Mouse (Mus musculus): ENCODE results near the gene Mfng. TPM values are rescaled to one million over a fixed set of nuclear protein-coding genes. Genes with fewer than 3 reads are reported as not detected.

Mfng gene
- polyA plus RNA-seq, 1 experiment from 2014 or later: 7.2 TPM

DNA sequence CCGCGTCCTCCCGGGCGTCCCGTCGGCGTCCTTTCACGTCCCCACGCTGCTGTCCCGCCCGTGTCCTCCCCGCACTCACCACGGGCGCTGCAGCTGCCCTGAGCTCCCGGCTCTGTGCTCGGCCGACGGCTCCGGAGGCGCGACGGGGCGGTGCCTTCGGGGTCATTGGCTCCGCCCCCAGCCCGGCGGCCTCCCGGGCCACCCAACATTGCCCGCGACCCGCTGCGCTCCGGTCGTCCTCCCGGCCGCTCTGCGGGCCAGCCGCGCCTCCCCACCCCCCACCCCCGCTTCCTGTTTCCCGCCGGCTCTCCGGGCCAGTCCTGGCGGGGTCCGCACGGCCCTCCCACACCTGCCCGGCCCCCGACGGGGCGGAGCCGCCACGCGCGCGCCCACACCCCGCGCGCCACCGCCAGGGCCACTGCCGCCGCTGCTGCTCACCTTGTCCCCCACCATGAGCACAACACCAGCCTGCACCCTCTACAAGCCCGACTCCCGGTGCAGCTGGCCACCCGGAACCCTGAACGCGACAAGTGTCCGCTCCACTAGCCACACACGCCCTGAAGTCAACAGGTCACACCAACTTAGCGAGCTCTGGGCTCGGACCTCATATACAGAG lies 29.6 kb upstream of the Mfng start, which contains the start of gene Card10:
TSS of gene Card10 (minus strand) at position 267 of the 616 bp plus-strand sequence.
- Histone ChIP-seq H3K4me1 (replicated peaks) (peaks cover 26% of the 10 kb centered on the region), H3K4me2 (peak within 1 kb of the TSS; percentile 73), H3K27me3 (peaks cover 69% of the 10 kb centered on the region), H3K4me3 (replicated peaks) (peak within 1 kb of the TSS; percentile 62), H3K9ac (peak within 1 kb of the TSS; percentile 65), H3K27ac (peak within 1 kb of the TSS; percentile 54; the same call in 1 of the 2 replicates), H3K36me3 (no peaks in the 10 kb centered on the region), H3K9me3 (replicated peaks) (no peaks in the 10 kb centered on the region)
- WGBS (ENCODE audit: insufficient replicate concordance): 2% methylated on average over 67 of the region's 70 CpGs
- peak; percentile 57 for ATAC-seq (ENCODE audit: low read depth)
- no peak for DNase-seq

DNA sequence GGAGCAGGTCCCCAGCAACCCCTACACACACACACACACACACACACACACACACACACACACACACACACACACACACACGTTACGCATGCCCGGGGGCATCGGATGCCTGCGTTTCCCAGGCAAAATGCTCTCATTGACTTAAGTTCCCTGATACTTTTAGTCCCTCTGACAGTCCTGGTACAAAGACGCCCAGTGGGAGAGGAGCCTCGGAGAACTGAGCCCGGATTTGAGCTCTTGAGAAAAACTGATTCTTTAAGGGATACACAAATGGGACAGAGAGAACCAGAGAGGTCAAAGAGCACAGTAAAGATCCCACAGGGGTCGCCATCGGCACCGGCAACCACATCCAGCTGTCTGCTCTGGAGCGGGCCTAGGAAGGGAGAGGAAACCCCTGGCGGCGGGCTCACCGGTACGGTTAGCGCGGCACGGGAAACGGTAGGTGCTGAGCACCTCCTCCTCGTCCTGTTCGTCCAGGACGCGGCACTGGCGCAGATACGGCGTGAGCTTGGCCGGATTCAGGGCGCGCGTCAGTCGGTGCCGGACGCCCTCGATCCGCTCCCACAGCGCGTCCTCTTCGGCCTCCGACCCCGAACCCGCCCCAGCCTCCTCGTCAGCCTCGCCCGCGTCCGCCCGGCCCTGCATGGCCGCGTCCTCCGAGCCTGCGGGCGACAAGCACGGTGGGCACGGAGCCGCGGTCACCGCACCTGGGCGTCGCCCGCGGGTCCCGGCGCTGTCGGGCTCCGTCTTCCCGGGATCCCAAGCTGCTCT lies 28.9 kb upstream of the Mfng start:
- Histone ChIP-seq H3K4me1 (replicated peaks) (peaks cover 26% of the 10 kb centered on the region), H3K4me3 (replicated peaks) (peak overlapping the region; percentile 62), H3K4me2 (peak overlapping the region; percentile 73), H3K9me3 (replicated peaks) (no peaks in the 10 kb centered on the region), H3K9ac (peak overlapping the region; percentile 65), H3K36me3 (no peaks in the 10 kb centered on the region), H3K27me3 (peaks cover 68% of the 10 kb centered on the region), H3K27ac (0 out of 2 replicates have a peak overlapping the region, but pooled peaks have one; percentile 18)
- 7% methylated on average over 64 of the region's 67 CpGs for WGBS (ENCODE audit: insufficient replicate concordance)
- ATAC-seq (ENCODE audit: low read depth) (0 out of 2 replicates have a peak, but pooled peaks have one; percentile 6), DNase-seq (no peak)

DNA sequence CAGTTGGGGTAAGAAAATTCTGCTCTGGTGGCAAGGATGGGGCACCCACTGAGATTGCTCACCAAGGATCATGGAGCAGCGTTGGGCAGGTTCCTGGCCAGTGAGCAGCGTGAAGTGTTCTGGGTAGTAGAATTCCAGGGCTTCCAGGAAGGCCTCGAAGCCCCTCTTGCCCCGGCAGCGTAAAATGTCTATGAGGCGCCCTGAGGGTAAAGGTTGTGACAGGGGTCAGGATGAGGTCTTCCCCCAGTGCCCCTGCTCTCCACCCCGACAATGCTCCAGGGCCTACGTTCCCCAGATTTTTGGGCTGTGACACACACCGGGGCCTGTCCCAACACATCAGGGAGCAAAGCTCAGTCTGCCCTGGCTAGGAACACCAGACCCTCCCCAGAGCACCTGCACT lies 28.3 kb upstream of the Mfng start:
- WGBS (ENCODE audit: insufficient replicate concordance): 69% methylated on average over 9 of the region's 9 CpGs
- no peaks in the 10 kb centered on the region for H3K36me3 ChIP-seq
- no peaks in the 10 kb centered on the region for H3K9me3 ChIP-seq (replicated peaks)
- peak overlapping the region; percentile 73 for H3K4me2 ChIP-seq
- no peak for DNase-seq
- 0 out of 2 replicates have a peak overlapping the region, but pooled peaks have one; percentile 65 for H3K9ac ChIP-seq
- peak overlapping the region; percentile 62; the same call in 1 of the 2 replicates for H3K4me3 ChIP-seq (replicated peaks)
- no peak overlapping the region for H3K27ac ChIP-seq
- H3K4me1 ChIP-seq (replicated peaks): peaks cover 26% of the 10 kb centered on the region
- no peak for ATAC-seq (ENCODE audit: low read depth)
- H3K27me3 ChIP-seq: peaks cover 65% of the 10 kb centered on the region

DNA sequence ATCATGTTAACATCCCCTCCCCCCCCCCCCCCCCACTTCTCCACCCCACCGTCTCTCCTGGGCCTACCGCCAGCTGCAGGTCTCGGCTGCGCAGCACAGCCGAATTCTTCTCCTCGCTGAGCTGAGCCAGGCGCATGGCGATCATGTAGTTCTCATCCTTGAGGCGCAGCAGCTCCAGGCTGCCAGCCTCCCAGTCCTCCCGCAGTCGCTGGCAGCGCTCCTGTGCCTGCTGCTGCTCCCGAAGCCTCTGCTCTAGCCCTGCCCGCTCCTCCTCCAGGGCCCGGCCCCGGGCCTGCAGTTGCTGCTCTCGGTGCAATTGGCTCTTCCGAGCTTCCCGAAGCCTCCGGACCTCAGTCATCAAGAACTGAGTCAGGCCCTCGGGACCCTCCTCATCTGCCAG lies 25.8 kb upstream of the Mfng start:
- Histone ChIP-seq H3K9ac (no peak overlapping the region), H3K36me3 (no peaks in the 10 kb centered on the region), H3K4me2 (no peak overlapping the region), H3K4me1 (replicated peaks) (peaks cover 22% of the 10 kb centered on the region), H3K27me3 (peaks cover 42% of the 10 kb centered on the region), H3K4me3 (replicated peaks) (no peak overlapping the region), H3K9me3 (replicated peaks) (no peaks in the 10 kb centered on the region), H3K27ac (no peak overlapping the region)
- WGBS (ENCODE audit: insufficient replicate concordance): 83% methylated on average over 21 of the region's 21 CpGs
- ATAC-seq (ENCODE audit: low read depth): no peak
- no peak for DNase-seq

DNA sequence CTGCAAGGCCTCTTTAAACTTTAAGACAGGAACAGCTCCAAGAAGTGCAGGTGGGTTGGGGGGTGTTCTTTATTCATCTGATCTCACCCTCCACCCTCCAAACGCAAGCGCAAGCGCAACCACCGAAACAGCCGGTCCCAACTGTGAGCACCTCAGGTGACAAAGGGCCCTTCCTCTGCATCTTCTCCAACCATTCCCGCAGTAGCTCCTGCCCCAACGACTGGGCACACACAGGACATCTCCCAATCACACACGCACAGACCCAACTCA lies 23.7 kb upstream of the Mfng start:
- H3K4me1 ChIP-seq (replicated peaks): peaks cover 1% of the 10 kb centered on the region; the same call in 1 of the 2 replicates
- no peak overlapping the region for H3K4me3 ChIP-seq (replicated peaks)
- peaks cover 22% of the 10 kb centered on the region for H3K27me3 ChIP-seq
- no peak overlapping the region for H3K4me2 ChIP-seq
- no peaks in the 10 kb centered on the region for H3K36me3 ChIP-seq
- ATAC-seq (ENCODE audit: low read depth) (no peak), DNase-seq (no peak)
- no peak overlapping the region for H3K9ac ChIP-seq
- H3K27ac ChIP-seq: no peak overlapping the region
- no peaks in the 10 kb centered on the region for H3K9me3 ChIP-seq (replicated peaks)
- WGBS (ENCODE audit: insufficient replicate concordance): 84% methylated on average over 8 of the region's 8 CpGs

DNA sequence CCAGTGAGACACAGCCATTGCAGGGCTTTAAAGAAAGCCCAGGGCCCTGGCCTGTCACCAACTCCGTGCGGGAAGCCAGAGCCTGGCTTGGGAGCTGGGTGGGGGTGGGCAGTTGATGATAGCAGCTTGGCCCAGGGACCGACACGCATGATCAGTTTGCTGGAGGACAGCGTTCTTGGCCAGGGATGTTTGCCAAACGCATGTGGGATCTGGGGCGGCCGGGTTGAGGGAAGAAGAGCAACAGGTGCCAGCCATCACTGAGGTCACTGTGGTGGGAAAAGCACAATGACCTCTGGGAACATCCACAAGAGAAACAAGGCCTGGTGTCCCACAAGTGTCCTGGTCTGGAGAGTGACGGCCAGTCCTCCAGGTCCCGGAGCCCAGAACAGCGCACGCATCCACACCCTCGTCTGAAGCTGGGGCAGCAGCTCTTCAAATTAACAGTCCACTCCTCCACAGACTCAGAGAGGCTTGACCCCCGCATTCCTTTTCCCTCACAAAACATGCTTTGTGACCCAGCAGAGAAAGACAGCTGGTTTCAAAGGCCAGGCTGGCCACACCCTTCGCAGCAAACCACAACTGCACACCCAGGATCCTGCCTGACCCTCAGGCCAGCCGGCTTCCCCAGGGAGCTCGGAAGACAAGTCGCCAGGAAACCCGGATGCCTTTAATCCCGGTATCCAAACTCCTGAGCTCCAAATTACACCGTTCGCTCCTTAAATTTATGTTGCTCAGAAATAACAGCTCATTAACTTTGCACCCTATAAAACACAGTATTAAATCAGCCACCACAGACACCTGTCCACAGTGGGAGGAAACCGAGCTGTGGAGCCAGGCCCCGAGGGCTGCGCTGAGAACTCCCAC lies 23.2 kb upstream of the Mfng start:
- peaks cover 16% of the 10 kb centered on the region for H3K27me3 ChIP-seq
- no peaks in the 10 kb centered on the region for H3K9me3 ChIP-seq (replicated peaks)
- H3K4me2 ChIP-seq: no peak overlapping the region
- H3K4me1 ChIP-seq (replicated peaks): no peaks in the 10 kb centered on the region
- no peaks in the 10 kb centered on the region for H3K36me3 ChIP-seq
- H3K27ac ChIP-seq: no peak overlapping the region
- no peak for DNase-seq
- WGBS (ENCODE audit: insufficient replicate concordance): 68% methylated on average over 25 of the region's 25 CpGs
- no peak for ATAC-seq (ENCODE audit: low read depth)
- H3K4me3 ChIP-seq (replicated peaks): no peak overlapping the region
- H3K9ac ChIP-seq: no peak overlapping the region

DNA sequence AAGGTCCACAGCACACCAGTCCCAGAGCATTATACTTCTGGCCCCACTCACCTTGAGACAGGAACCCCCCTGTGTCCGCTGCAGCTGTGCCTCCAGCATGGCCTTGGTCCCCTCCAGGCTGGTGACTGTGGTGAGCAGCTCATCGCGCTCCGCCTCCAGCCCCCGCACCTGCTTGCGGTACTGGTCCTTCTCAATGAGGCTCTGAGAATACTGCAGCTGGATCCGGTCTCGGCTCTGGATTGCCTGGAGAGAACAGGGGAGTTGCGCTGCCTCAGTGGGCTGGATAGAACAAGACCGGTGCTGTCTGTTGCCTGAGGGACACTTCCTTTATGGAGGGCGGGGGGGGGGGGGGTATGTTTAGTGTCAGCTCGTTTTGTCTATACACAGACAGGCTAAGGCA lies 17.7 kb upstream of the Mfng start:
- H3K9me3 ChIP-seq (replicated peaks): no peaks in the 10 kb centered on the region
- no peaks in the 10 kb centered on the region for H3K27me3 ChIP-seq
- H3K4me3 ChIP-seq (replicated peaks): no peak overlapping the region
- DNase-seq (no peak), ATAC-seq (ENCODE audit: low read depth) (no peak)
- no peaks in the 10 kb centered on the region for H3K36me3 ChIP-seq
- WGBS (ENCODE audit: insufficient replicate concordance): 74% methylated on average over 12 of the region's 12 CpGs
- no peak overlapping the region for H3K9ac ChIP-seq
- no peak overlapping the region for H3K4me2 ChIP-seq
- H3K27ac ChIP-seq: 0 out of 2 replicates have a peak overlapping the region, but pooled peaks have one; percentile 30
- peaks cover 28% of the 10 kb centered on the region for H3K4me1 ChIP-seq (replicated peaks)

DNA sequence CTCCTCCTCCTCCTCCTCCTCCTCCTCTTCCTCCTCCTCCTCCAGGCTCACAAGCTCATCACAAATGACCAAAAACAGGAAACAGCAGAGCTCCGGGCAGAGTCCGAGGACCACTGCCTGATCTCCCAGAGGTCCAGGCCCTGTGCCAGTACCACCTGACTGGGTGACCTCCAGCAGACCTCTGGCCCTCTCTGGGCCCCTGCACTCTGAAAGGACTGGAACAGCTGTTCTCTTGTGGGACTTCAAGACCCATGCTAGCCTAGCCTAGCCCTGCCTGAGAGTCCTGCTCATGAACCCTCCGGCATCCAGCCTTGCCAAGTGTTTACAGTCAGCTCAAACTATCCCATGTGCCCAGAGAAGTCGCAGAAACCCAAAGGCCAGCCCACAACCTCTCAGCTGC lies 17.2 kb upstream of the Mfng start:
- Histone ChIP-seq H3K4me3 (replicated peaks) (no peak overlapping the region), H3K9ac (no peak overlapping the region), H3K27ac (peak overlapping the region; percentile 30; the same call in 1 of the 2 replicates), H3K27me3 (no peaks in the 10 kb centered on the region), H3K36me3 (no peaks in the 10 kb centered on the region), H3K9me3 (replicated peaks) (no peaks in the 10 kb centered on the region), H3K4me2 (no peak overlapping the region), H3K4me1 (replicated peaks) (peaks cover 32% of the 10 kb centered on the region)
- WGBS (ENCODE audit: insufficient replicate concordance): 31% methylated on average over 4 of the region's 4 CpGs
- no peak for DNase-seq
- peak; percentile 70 for ATAC-seq (ENCODE audit: low read depth)

DNA sequence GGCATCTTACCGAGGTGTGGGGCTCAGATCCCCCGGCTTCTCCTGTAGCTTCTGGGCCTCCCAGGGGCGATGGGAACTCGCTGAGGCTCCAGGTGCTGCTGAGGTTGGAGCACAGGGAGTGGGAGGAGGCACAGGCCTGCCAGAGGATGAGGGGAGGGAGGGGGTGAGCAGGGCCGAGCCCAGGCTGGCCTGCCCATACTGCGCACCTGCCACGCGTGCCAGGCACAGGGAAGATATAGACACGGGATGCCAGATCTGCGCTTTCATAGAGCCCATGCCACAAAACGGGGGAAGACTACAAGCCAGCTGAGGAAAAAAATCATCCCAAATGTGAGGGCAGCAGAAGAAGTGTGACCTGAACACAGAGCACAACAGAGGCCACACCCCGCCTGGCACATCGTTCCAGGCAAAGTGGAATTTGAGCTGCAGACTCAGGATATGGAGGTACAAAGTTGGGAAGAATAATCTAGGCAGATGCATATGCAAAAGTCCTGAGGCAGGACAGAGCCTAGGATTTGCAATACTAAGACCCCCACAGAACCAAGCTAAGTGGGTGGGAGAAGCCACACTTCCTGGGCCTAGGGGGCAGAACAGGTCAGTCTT lies 16.5 kb upstream of the Mfng start:
- Histone ChIP-seq H3K27ac (no peak overlapping the region), H3K9ac (no peak overlapping the region), H3K9me3 (replicated peaks) (no peaks in the 10 kb centered on the region), H3K4me3 (replicated peaks) (no peak overlapping the region), H3K4me1 (replicated peaks) (peaks cover 32% of the 10 kb centered on the region), H3K27me3 (no peaks in the 10 kb centered on the region), H3K4me2 (no peak overlapping the region), H3K36me3 (no peaks in the 10 kb centered on the region)
- no peak for DNase-seq
- no peak for ATAC-seq (ENCODE audit: low read depth)
- WGBS (ENCODE audit: insufficient replicate concordance): 78% methylated on average over 13 of the region's 13 CpGs

DNA sequence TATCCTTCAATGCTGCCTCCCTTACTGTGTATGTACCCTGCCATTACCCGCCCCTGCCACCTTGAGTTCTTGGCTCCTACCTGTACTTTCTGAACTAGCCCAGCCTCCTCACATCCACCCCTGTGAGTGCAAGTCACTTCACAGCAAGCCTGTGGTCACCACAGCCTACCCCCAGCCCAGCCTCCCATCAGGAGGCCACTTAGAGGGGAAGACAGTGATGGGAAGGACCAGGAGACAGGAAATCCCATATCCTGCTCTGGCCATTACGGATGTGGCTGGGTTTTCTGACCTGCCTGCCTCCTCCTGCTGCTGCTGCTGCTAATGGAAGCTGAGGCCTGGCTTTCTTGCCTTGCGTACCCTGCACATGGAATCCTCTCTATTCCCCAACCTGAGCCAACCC lies 14.8 kb upstream of the Mfng start:
- Histone ChIP-seq H3K27me3 (no peaks in the 10 kb centered on the region), H3K9me3 (replicated peaks) (no peaks in the 10 kb centered on the region), H3K9ac (no peak overlapping the region), H3K4me2 (no peak overlapping the region), H3K4me1 (replicated peaks) (peaks cover 32% of the 10 kb centered on the region), H3K27ac (peak overlapping the region; percentile 29; the same call in 1 of the 2 replicates), H3K4me3 (replicated peaks) (no peak overlapping the region), H3K36me3 (no peaks in the 10 kb centered on the region)
- WGBS (ENCODE audit: insufficient replicate concordance): 44% methylated on average over 3 of the region's 3 CpGs
- no peak for DNase-seq
- no peak for ATAC-seq (ENCODE audit: low read depth)
